ENCODE assay signal across 8 mouse cellular contexts in the genomic region with DNA sequence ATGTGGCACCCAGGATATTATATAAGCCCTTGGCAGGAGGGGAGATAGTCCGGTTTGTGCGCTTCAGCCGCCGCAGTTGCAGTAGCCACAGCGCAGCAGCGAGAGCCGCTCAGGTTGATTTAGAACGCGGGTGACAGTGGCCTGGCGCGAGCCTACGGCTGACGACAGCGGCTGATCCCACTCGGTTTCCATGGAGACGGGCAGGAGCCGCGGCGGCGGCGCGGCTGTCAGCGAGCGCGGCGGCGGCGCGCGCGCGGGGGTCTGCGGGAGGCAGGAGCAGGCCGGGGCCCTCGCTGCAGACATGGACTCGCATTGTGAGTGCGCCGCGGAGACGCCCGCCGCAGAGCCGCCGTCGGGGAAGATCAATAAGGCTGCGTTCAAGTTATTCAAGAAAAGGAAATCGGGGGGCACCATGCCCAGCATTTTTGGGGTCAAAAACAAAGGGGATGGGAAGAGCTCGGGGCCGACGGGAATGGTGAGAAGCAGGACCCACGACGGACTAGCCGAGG. TPM values are rescaled to one million over a fixed set of nuclear protein-coding genes. Genes with fewer than 3 reads are reported as not detected.
A peak's percentile ranks its signal among the peaks of the same experiment; 100 is the strongest.
DNase-seq lines count a peak whose midpoint lies in the region; ATAC-seq and TF ChIP-seq lines count a peak whose summit lies in the region.

No protein-coding gene starts in this region.

- intact Hi-C loops in left cerebral cortex, adult 2 months (cut with DNase I): loop anchor here (1.0 to 2.0 kb wide), 4 partner anchors 36 to 127 kb away; partner anchors contain the start of genes Gm49336, Mtmr6 and Nupl1

- WGBS in forebrain, embryonic 12.5 days: under 1% methylated on average over 53 of the region's 53 CpGs
- 0% methylated on average over 53 of the region's 53 CpGs for WGBS in hindbrain, embryonic 15.5 days

- ATAC-seq in forebrain, embryonic 12.5 days (ENCODE audit: low FRiP score): peak; percentile 93
- ATAC-seq in hindbrain, embryonic 15.5 days (ENCODE audit: low FRiP score, low read depth): peak; percentile 94
- ATAC-seq in megakaryocyte-erythroid progenitor cell, adult 5-6 weeks (replicated peaks; ENCODE audit: low FRiP score, low TSS enrichment, poor library complexity, severe bottlenecking): no peak

- 0 out of 2 replicates have a peak, but pooled peaks cover 6% of the 10 kb centered on the region for H3K36me3 ChIP-seq in forebrain, embryonic 12.5 days (replicated peaks)
- no peaks in the 10 kb centered on the region for H3K36me3 ChIP-seq in hindbrain, embryonic 15.5 days

- peaks cover 41% of the 10 kb centered on the region for H3K4me1 ChIP-seq in forebrain, embryonic 12.5 days
- peaks cover 46% of the 10 kb centered on the region for H3K4me1 ChIP-seq in hindbrain, embryonic 15.5 days (replicated peaks)

- peak overlapping the region; percentile 93 for H3K9ac ChIP-seq in forebrain, embryonic 12.5 days
- H3K9ac ChIP-seq in hindbrain, embryonic 15.5 days: peak overlapping the region; percentile 98

- peak overlapping the region; percentile 81 for H3K4me2 ChIP-seq in forebrain, embryonic 12.5 days
- peak overlapping the region; percentile 86 for H3K4me2 ChIP-seq in hindbrain, embryonic 15.5 days

- peak; percentile 74 for DNase-seq in Muller cell, postnatal 12 days (ENCODE audit: inconsistent ontology term)
- DNase-seq in brain, embryonic 18.5 days (ENCODE audit: low read depth, low spot score): peak; percentile 83
- DNase-seq in left cerebral cortex, adult 2 months (ENCODE audit: extremely low spot score in 1 of 2, low spot score in 2 of 2): peak; percentile 87 to 92
- DNase-seq in lung, postnatal 36 days: peak; percentile 17
- peak; percentile 94 to 96 for DNase-seq in right cerebral cortex, postnatal 10 days (ENCODE audit: low spot score in 2 of 2)

- peak overlapping the region; percentile 86 for H3K4me3 ChIP-seq in forebrain, embryonic 12.5 days (replicated peaks)
- peak overlapping the region; percentile 92 for H3K4me3 ChIP-seq in hindbrain, embryonic 15.5 days
- peak overlapping the region; percentile 79 for H3K4me3 ChIP-seq in left cerebral cortex, adult 2 months

- no peak; the same call in 1 of the 2 replicates for TF ChIP-seq CTCF in left cerebral cortex, adult 2 months (IDR thresholded peaks at IDR 0.05)

- no peaks in the 10 kb centered on the region for H3K9me3 ChIP-seq in forebrain, embryonic 12.5 days
- no peaks in the 10 kb centered on the region for H3K9me3 ChIP-seq in hindbrain, embryonic 15.5 days

- peaks cover 5% of the 10 kb centered on the region for H3K27me3 ChIP-seq in forebrain, embryonic 12.5 days
- H3K27me3 ChIP-seq in hindbrain, embryonic 15.5 days: 0 out of 2 replicates have a peak, but pooled peaks cover 2% of the 10 kb centered on the region

- peak overlapping the region; percentile 93 for H3K27ac ChIP-seq in forebrain, embryonic 12.5 days
- peak overlapping the region; percentile 98 for H3K27ac ChIP-seq in hindbrain, embryonic 15.5 days (replicated peaks)
- H3K27ac ChIP-seq in left cerebral cortex, adult 2 months: peak overlapping the region; percentile 97

RNA-seq across cellular contexts. Expression of gene Amer2, which starts 5.1 kb away (rescaled TPM):
- 37.5 and 38.6 TPM in 2 replicates for polyA plus RNA-seq in forebrain, embryonic 12.5 days (2016; fragmentation: Nextera tagmentation; extraction: Ambion mirVana)
- 29.9 and 33.9 TPM in 2 replicates for polyA plus RNA-seq in hindbrain, embryonic 15.5 days (2015; fragmentation: Nextera tagmentation; extraction: Ambion mirVana)
- total RNA-seq in left cerebral cortex, adult 2 months (2021): 10 to 100 TPM; 40.6 to 45.6 TPM
- not detected in 2 replicates for total RNA-seq in megakaryocyte-erythroid progenitor cell, adult 5-6 weeks (2014; fragmentation: Nextera tagmentation)
- 0.09 TPM in 1 of 2 replicates, not detected in the other for total RNA-seq in megakaryocyte-erythroid progenitor cell, adult 5-6 weeks (2017)

Comparison
In these comparisons a context has a peak if more than half of its experiments do, and no peak if none do; other contexts are left out.
1. DNase-seq: peak in every context shown above with its lines; median percentile 95 in right cerebral cortex, postnatal 10 days; 90 in left cerebral cortex, adult 2 months; 83 in brain, embryonic 18.5 days; 74 in Muller cell, postnatal 12 days; 17 in lung, postnatal 36 days.
2. RNA of gene Amer2, which starts 5.1 kb away (total RNA-seq): 40.6 to 45.6 TPM in left cerebral cortex, adult 2 months; 0.09 TPM in megakaryocyte-erythroid progenitor cell, adult 5-6 weeks; every median in the first group is over 10 times any median in the second.
3. Peak in every context shown above with its lines, with median percentiles within 50 percentile points of each other: H3K27ac ChIP-seq and H3K4me3 ChIP-seq.